Mouse (Mus musculus): ENCODE measurements at regions not wholly inside any gene's neighbourhood (a gene's known extent, or its start where the extent isn't known, plus 50 kb on each side); places are given as distances from the start of the nearest gene placed in this dataset.

DNA sequence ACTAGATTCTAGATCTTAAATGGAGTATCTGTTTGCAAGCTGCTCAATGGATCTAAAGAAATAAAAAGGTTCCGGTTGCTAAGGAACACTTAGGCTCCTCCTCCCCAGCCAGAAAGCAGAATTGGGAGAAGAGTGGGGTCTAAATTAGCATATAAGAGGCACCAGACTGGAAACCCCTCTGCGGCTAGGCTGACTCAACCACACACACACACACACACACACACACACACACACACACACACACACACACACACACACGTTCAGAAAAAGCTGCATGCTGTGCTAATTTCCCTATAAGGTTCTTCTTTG is 83.6 kb upstream of the Ptprk start:
- DNase-seq (ENCODE audit: low spot score in 2 of 2) = no peak
- intact Hi-C loops (cut with DNase I) = no loop called here

DNA sequence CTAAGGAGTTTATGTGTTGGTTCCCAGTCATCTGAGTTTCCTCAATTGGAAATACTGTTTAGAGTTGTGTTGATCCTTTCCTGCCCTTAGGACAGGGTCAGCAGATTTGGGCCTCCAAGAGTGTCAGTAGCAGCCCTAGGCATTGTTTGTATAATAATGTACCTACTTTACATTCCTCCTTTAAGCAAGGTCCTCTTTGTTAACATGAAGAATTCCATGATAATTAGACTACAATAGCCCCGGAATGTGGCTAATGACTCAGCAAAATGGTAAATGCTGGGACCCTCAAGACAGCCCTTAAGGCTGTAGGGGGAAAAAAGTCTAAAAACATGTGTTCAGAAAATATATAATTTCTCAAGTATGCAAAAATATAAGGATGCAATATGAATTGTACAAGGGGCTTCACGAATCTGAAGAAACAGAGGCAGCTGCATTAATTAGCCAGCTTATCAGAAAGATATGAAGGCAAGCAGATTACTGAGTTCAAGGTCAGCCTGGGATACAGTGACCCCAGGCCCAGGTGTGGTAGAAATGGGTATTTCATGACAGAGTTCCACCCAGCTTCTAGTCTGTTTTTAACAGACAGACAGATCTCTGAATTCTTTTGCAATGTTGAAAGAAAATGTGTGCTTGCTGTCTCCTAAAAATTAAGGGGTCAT is 80.1 kb upstream of the Ptprk start:
- intact Hi-C loops (cut with DNase I) = no loop called here
- DNase-seq (ENCODE audit: low spot score in 2 of 2) = no peak

DNA sequence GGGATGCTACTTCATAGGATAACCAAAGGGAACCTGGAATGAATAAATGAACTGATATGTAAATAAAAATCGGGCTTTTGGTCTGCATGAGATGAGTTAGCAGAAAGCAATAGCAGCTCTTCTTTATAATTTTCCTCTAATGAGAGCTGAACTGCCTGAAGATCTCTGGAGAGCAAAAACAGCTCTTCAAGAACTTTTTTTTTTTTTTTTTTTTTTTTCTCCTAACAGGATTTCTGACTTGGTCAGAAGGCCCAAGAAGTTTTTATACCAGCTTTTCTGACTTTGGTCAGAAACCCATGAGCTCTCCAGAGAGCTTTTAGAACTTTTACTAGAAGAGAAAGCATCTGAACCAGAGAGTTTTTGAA is 79.6 kb upstream of the Ptprk start:
- DNase-seq (ENCODE audit: low spot score in 2 of 2) = no peak
- intact Hi-C loops (cut with DNase I) = no loop called here

DNA sequence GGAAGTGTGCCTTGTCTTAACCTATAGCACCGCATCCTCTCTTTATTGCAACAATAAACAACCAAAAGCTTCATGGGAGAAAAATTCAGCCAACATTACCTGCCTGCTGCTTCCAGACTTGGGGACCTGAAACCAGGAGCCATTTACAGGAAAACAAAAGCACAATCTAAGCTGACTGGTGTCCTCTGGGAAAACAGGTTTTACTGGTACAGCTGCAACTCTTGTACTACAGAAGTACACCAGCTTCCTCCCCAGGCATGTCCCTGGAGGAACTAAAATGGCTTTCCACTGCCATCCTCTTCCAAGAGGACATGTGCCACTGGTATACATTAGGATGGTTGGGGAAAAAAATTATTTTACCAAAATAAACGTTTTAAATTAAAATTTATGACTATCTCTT is 63.9 kb upstream of the Ptprk start:
- no peak for DNase-seq (ENCODE audit: low spot score in 2 of 2)
- intact Hi-C loops (cut with DNase I) = no loop called here

DNA sequence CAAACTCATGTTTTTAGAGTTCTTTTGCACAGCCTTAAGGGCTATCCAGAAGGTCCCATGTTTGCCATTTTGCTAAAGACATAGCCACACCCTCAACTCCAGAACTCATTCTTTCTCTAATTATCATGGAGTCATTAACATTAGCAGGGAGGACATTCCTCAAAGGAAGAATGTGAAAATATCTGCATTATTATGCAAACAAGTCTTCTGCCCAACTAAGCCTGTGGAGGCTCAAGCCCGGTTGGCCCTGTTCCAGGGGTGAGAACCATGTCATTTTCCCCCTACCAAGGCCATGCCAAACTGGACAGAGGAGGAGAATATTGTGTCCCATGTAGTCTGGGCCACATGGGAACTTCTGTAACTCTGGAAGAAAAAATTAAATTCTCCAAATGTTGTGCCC is 62.5 kb upstream of the Ptprk start:
- intact Hi-C loops (cut with DNase I) = no loop called here
- DNase-seq (ENCODE audit: low spot score in 2 of 2) = no peak

DNA sequence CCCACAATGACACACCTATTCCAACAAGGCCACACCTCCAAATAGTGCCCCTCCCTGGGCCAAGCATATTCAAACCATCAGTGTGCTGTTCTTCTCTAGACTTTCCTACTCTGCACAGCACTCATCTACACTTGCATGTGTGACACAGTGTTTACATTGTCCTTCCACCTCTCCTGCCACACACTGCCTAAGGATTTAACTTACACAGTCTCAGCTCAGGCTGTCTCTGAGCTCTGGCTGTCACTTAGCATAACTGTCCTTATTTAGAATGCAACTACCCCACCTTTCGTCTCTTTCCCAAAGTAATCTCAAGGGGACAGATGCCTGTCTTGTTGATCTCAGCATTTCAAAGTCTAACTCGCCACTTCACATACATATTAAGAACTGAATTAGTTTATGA is 61.2 kb upstream of the Ptprk start:
- intact Hi-C loops (cut with DNase I) = no loop called here
- DNase-seq (ENCODE audit: low spot score in 2 of 2) = no peak

DNA sequence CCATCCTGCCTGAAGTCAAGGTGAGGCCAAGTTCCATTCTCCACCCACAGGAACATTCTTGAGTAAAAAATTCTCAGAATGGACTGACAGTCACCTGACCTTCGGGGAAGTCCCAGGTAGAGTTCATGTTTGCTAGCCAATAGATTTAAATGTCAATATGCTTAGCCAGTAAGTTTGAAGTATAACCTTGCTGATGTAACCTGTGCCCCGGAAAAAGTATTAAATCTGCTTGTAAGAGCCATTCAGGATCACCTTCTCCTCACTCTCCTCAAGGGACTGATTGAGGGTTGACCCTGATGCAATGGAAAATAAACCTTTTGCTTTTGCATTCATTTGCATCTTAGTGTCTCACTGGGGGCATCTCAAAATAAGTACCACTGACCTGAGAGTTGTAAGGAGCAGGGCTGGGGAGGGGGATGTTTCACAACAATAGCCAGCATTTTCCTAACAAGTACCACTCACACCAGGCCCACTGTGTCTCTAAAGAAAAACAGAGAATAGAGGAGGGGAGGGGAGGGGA is 60.3 kb upstream of the Ptprk start:
- DNase-seq (ENCODE audit: low spot score in 2 of 2) = no peak
- intact Hi-C loops (cut with DNase I) = no loop called here

All from left cerebral cortex, postnatal 36 days (tissue).